Mouse (Mus musculus): ENCODE results near the gene Igfbp4. TPM values are rescaled to one million over a fixed set of nuclear protein-coding genes. Genes with fewer than 3 reads are reported as not detected.

Igfbp4 gene
- polyA plus RNA-seq, 1 experiment from 2014 or later = 1,268 TPM

- ATAC-seq (ENCODE audit: low FRiP score, low read depth) = no peak
- H3K4me1 ChIP-seq = peaks cover 66% of the 10 kb centered on the region
- H3K36me3 ChIP-seq = peaks cover 33% of the 10 kb centered on the region
- H3K27ac ChIP-seq = peak overlapping the region; percentile 94; the same call in 1 of the 2 replicates
- peak overlapping the region; percentile 96 for H3K4me3 ChIP-seq
- H3K9ac ChIP-seq = peak overlapping the region; percentile 57
- peak overlapping the region; percentile 91 for H3K4me2 ChIP-seq (replicated peaks)
- 59% methylated on average over 6 of the region's 6 CpGs for WGBS
- no peaks in the 10 kb centered on the region for H3K9me3 ChIP-seq
- H3K27me3 ChIP-seq = no peaks in the 10 kb centered on the region
These were observed 2.6 kb downstream of the Igfbp4 start for GRCm38 (mm10) chr11:99043632-99044031.

GRCm38 (mm10) chr11:99044306-99044705 is 3.3 kb downstream of the Igfbp4 start:
- H3K4me2 ChIP-seq (replicated peaks) = peak overlapping the region; percentile 91
- H3K9ac ChIP-seq = peak overlapping the region; percentile 57
- H3K4me1 ChIP-seq = peaks cover 73% of the 10 kb centered on the region
- H3K4me3 ChIP-seq = peak overlapping the region; percentile 96
- H3K9me3 ChIP-seq = no peaks in the 10 kb centered on the region
- peaks cover 40% of the 10 kb centered on the region for H3K36me3 ChIP-seq
- H3K27ac ChIP-seq = peak overlapping the region; percentile 94; the same call in 1 of the 2 replicates
- no peak for ATAC-seq (ENCODE audit: low FRiP score, low read depth)
- no peaks in the 10 kb centered on the region for H3K27me3 ChIP-seq
- 41% methylated on average over 5 of the region's 5 CpGs for WGBS

- H3K27ac ChIP-seq = peak overlapping the region; percentile 94; the same call in 1 of the 2 replicates
- peaks cover 50% of the 10 kb centered on the region for H3K36me3 ChIP-seq
- peak overlapping the region; percentile 96 for H3K4me3 ChIP-seq
- no peak for ATAC-seq (ENCODE audit: low FRiP score, low read depth)
- WGBS = 66% methylated on average over 12 of the region's 12 CpGs
- peak overlapping the region; percentile 57 for H3K9ac ChIP-seq
- no peaks in the 10 kb centered on the region for H3K9me3 ChIP-seq
- H3K27me3 ChIP-seq = no peaks in the 10 kb centered on the region
- H3K4me1 ChIP-seq = peaks cover 72% of the 10 kb centered on the region
- peak overlapping the region; percentile 91 for H3K4me2 ChIP-seq (replicated peaks)
These were observed 4.3 kb downstream of the Igfbp4 start for GRCm38 (mm10) chr11:99045159-99045889.

GRCm38 (mm10) chr11:99047120-99047519 is 6.1 kb downstream of the Igfbp4 start:
- peak overlapping the region; percentile 91 for H3K4me2 ChIP-seq (replicated peaks)
- H3K27me3 ChIP-seq = no peaks in the 10 kb centered on the region
- H3K9me3 ChIP-seq = no peaks in the 10 kb centered on the region
- H3K27ac ChIP-seq = peak overlapping the region; percentile 94
- 7% methylated on average over 5 of the region's 5 CpGs for WGBS
- H3K9ac ChIP-seq = peak overlapping the region; percentile 56; the same call in 1 of the 2 replicates
- peak overlapping the region; percentile 96 for H3K4me3 ChIP-seq
- peak; percentile 71 for ATAC-seq (ENCODE audit: low FRiP score, low read depth)
- peaks cover 68% of the 10 kb centered on the region for H3K36me3 ChIP-seq
- peaks cover 68% of the 10 kb centered on the region for H3K4me1 ChIP-seq

GRCm38 (mm10) chr11:99047643-99048042 is 6.6 kb downstream of the Igfbp4 start:
- H3K4me1 ChIP-seq = peaks cover 63% of the 10 kb centered on the region
- no peaks in the 10 kb centered on the region for H3K27me3 ChIP-seq
- H3K9ac ChIP-seq = peak overlapping the region; percentile 56
- peak overlapping the region; percentile 94 for H3K27ac ChIP-seq
- no peaks in the 10 kb centered on the region for H3K9me3 ChIP-seq
- ATAC-seq (ENCODE audit: low FRiP score, low read depth) = peak; percentile 64
- 49% methylated on average over 2 of the region's 2 CpGs for WGBS
- H3K4me2 ChIP-seq (replicated peaks) = peak overlapping the region; percentile 91
- peak overlapping the region; percentile 8 for H3K4me3 ChIP-seq
- peaks cover 73% of the 10 kb centered on the region for H3K36me3 ChIP-seq

GRCm38 (mm10) chr11:99055143-99055542 is 14.1 kb downstream of the Igfbp4 start:
- Histone ChIP-seq H3K4me3 (no peak overlapping the region), H3K4me1 (peaks cover 20% of the 10 kb centered on the region), H3K27ac (peak overlapping the region; percentile 73), H3K9ac (no peak overlapping the region), H3K36me3 (peaks cover 37% of the 10 kb centered on the region), H3K27me3 (no peaks in the 10 kb centered on the region), H3K9me3 (peaks cover 8% of the 10 kb centered on the region; the same call in 1 of the 2 replicates), H3K4me2 (replicated peaks) (no peak overlapping the region)
- peak; percentile 3; the same call in 1 of the 2 replicates for ATAC-seq (ENCODE audit: low FRiP score, low read depth)
- 20% methylated on average over 4 of the region's 4 CpGs for WGBS

GRCm38 (mm10) chr11:99055571-99056452 is 14.8 kb downstream of the Igfbp4 start:
- ATAC-seq (ENCODE audit: low FRiP score, low read depth) = peak; percentile 81
- Histone ChIP-seq H3K27ac (peak overlapping the region; percentile 73), H3K4me1 (peaks cover 25% of the 10 kb centered on the region), H3K4me2 (replicated peaks) (no peak overlapping the region), H3K9me3 (peaks cover 8% of the 10 kb centered on the region; the same call in 1 of the 2 replicates), H3K36me3 (peaks cover 31% of the 10 kb centered on the region), H3K4me3 (no peak overlapping the region), H3K9ac (no peak overlapping the region), H3K27me3 (no peaks in the 10 kb centered on the region)
- WGBS = 3% methylated on average over 8 of the region's 8 CpGs

GRCm38 (mm10) chr11:99060435-99060834 is 19.4 kb downstream of the Igfbp4 start:
- Histone ChIP-seq H3K4me1 (peaks cover 34% of the 10 kb centered on the region), H3K4me3 (no peak overlapping the region), H3K9ac (peak overlapping the region; percentile 25; the same call in 1 of the 2 replicates), H3K4me2 (replicated peaks) (no peak overlapping the region), H3K36me3 (no peaks in the 10 kb centered on the region), H3K27me3 (no peaks in the 10 kb centered on the region), H3K27ac (peak overlapping the region; percentile 39; the same call in 1 of the 2 replicates), H3K9me3 (peaks cover 8% of the 10 kb centered on the region; the same call in 1 of the 2 replicates)
- no peak for ATAC-seq (ENCODE audit: low FRiP score, low read depth)
- 66% methylated on average over 3 of the region's 3 CpGs for WGBS

GRCm38 (mm10) chr11:99062661-99063060 is 21.6 kb downstream of the Igfbp4 start:
- no peaks in the 10 kb centered on the region for H3K36me3 ChIP-seq
- H3K9me3 ChIP-seq = peaks cover 8% of the 10 kb centered on the region; the same call in 1 of the 2 replicates
- H3K27me3 ChIP-seq = no peaks in the 10 kb centered on the region
- H3K27ac ChIP-seq = no peak overlapping the region
- H3K4me1 ChIP-seq = peaks cover 34% of the 10 kb centered on the region
- H3K9ac ChIP-seq = no peak overlapping the region
- 79% methylated on average over 7 of the region's 7 CpGs for WGBS
- H3K4me2 ChIP-seq (replicated peaks) = no peak overlapping the region
- H3K4me3 ChIP-seq = no peak overlapping the region
- no peak for ATAC-seq (ENCODE audit: low FRiP score, low read depth)

GRCm38 (mm10) chr11:99063406-99064131 is 22.5 kb downstream of the Igfbp4 start:
- no peaks in the 10 kb centered on the region for H3K36me3 ChIP-seq
- no peak for ATAC-seq (ENCODE audit: low FRiP score, low read depth)
- no peak overlapping the region for H3K9ac ChIP-seq
- H3K27ac ChIP-seq = peak overlapping the region; percentile 52
- no peak overlapping the region for H3K4me3 ChIP-seq
- peaks cover 8% of the 10 kb centered on the region; the same call in 1 of the 2 replicates for H3K9me3 ChIP-seq
- H3K27me3 ChIP-seq = no peaks in the 10 kb centered on the region
- no peak overlapping the region for H3K4me2 ChIP-seq (replicated peaks)
- WGBS = 21% methylated on average over 8 of the region's 8 CpGs
- peaks cover 34% of the 10 kb centered on the region for H3K4me1 ChIP-seq

- Histone ChIP-seq H3K36me3 (no peaks in the 10 kb centered on the region), H3K4me1 (peaks cover 42% of the 10 kb centered on the region), H3K4me2 (replicated peaks) (no peak overlapping the region), H3K9ac (no peak overlapping the region), H3K9me3 (no peaks in the 10 kb centered on the region), H3K4me3 (no peak overlapping the region), H3K27me3 (no peaks in the 10 kb centered on the region), H3K27ac (peak overlapping the region; percentile 70; the same call in 1 of the 2 replicates)
- 74% methylated on average over 3 of the region's 3 CpGs for WGBS
- ATAC-seq (ENCODE audit: low FRiP score, low read depth) = no peak
These were observed 24.3 kb downstream of the Igfbp4 start for GRCm38 (mm10) chr11:99065353-99065752.
